Mouse (Mus musculus): ENCODE data around the gene Abhd2.

- no peak for TF ChIP-seq GATA1 (IDR thresholded peaks at IDR 0.05; ENCODE audit: low read length)
- TF ChIP-seq TAL1 (IDR thresholded peaks at IDR 0.05; ENCODE audit: low read length): no peak
Measured at GRCm38 (mm10) chr7:79275345-79275744, 2.3 kb downstream of the Abhd2 start.

Data from erythroblast, embryonic 14.5 days (primary cell).